Mouse (Mus musculus) thymus, adult 2 months (tissue): ENCODE data around the gene Cnot2. TPM values are rescaled to one million over a fixed set of nuclear protein-coding genes. Genes with fewer than 3 reads are reported as not detected.

Experiments used
- DNase-seq: peaks from one replicate; pipeline ENCODE4 v3.0.0; 2021
- H3K27ac ChIP-seq: fragments of 200-500 bp; 2 replicates; pipeline ENCODE4 v1.5.1; 2012; ENCODE audit warnings: low read length, control low read depth; ENCODE audit not compliant: control insufficient read depth, insufficient read depth
- H3K27me3 ChIP-seq: fragments of 200-500 bp; 2 replicates; pipeline ENCODE4 v1.6.1; 2012; ENCODE audit warnings: mild to moderate bottlenecking, low read length, moderate library complexity, mixed read lengths; ENCODE audit not compliant: control insufficient read depth, insufficient read depth
- H3K36me3 ChIP-seq: fragments of 200-500 bp; 2 replicates; pipeline ENCODE4 v1.6.1; 2012; ENCODE audit warnings: mild to moderate bottlenecking, low read length, moderate library complexity; ENCODE audit not compliant: control insufficient read depth, insufficient read depth
- H3K4me1 ChIP-seq: fragments of 200-500 bp; replicated peaks from 2 replicates; pipeline ENCODE4 v1.6.1; 2012; ENCODE audit warnings: low read length; ENCODE audit not compliant: control insufficient read depth, insufficient read depth
- H3K4me3 ChIP-seq: fragments of 200-500 bp; 2 replicates; pipeline ENCODE4 v1.5.1; 2012; ENCODE audit warnings: mild to moderate bottlenecking, low read length, control low read depth, moderate library complexity; ENCODE audit not compliant: control insufficient read depth, insufficient read depth
- CTCF ChIP-seq: fragments of 200-500 bp; IDR thresholded peaks from 2 replicates; pipeline ENCODE4 v1.5.1; 2012; ENCODE audit warnings: mild to moderate bottlenecking, control low read depth, low read length, moderate library complexity, borderline replicate concordance; ENCODE audit not compliant: control insufficient read depth, poor library complexity, insufficient read depth; ENCODE audit errors: extremely low read depth
- POLR2A ChIP-seq: fragments of 200-500 bp; IDR thresholded peaks from 2 replicates; pipeline ENCODE4 v1.6.1; 2012; ENCODE audit warnings: mild to moderate bottlenecking, low read length, control low read depth, moderate library complexity; ENCODE audit not compliant: control insufficient read depth, poor library complexity, insufficient read depth; ENCODE audit errors: extremely low read depth
- WGBS: fragments of 180-500 bp; shearing (Covaris S2); methylation state at CpG from one replicate; pipeline ENCODE4 v1.1.7; 2018; 5-methylcytosine and 5-hydroxymethylcytosine counted together
- polyA plus RNA-seq: library from polyadenylated mRNA; depleted of rRNA; stranded (reverse); fragments of >200 nt; gene quantifications from 2 replicates; pipeline ENCODE4 v1.2.3, GENCODE M21; 2012

Cnot2 gene
- polyA plus RNA-seq, 1 experiment, result 103 TPM

GRCm38 (mm10) chr10:116537495-116537894, 43.8 kb downstream of the Cnot2 start:
- no peak for DNase-seq
- TF ChIP-seq CTCF (no peak), POLR2A (no peak)
- H3K27ac ChIP-seq, result no peak overlapping the region
- H3K27me3 ChIP-seq, result no peaks in the 10 kb centered on the region
- peaks cover 10% of the 10 kb centered on the region for H3K4me1 ChIP-seq
- H3K4me3 ChIP-seq, result no peak overlapping the region
- WGBS, result 94% methylated on average over 3 of the region's 3 CpGs
- H3K36me3 ChIP-seq, result peaks cover 11% of the 10 kb centered on the region

GRCm38 (mm10) chr10:116534278-116534677, 47.0 kb downstream of the Cnot2 start:
- Histone ChIP-seq H3K4me1 (peaks cover 2% of the 10 kb centered on the region; the same call in 1 of the 2 replicates), H3K36me3 (peaks cover 11% of the 10 kb centered on the region), H3K27ac (no peak overlapping the region), H3K27me3 (no peaks in the 10 kb centered on the region), H3K4me3 (no peak overlapping the region)
- DNase-seq, result no peak
- 94% methylated on average over 3 of the region's 3 CpGs for WGBS
- TF ChIP-seq CTCF (no peak), POLR2A (no peak)

GRCm38 (mm10) chr10:116532561-116532960, 48.8 kb downstream of the Cnot2 start:
- H3K4me1 ChIP-seq, result peaks cover 2% of the 10 kb centered on the region; the same call in 1 of the 2 replicates
- no peak overlapping the region for H3K27ac ChIP-seq
- 95% methylated on average over 3 of the region's 3 CpGs for WGBS
- no peaks in the 10 kb centered on the region for H3K27me3 ChIP-seq
- DNase-seq, result no peak
- H3K4me3 ChIP-seq, result no peak overlapping the region
- no peak for TF ChIP-seq CTCF
- no peak for TF ChIP-seq POLR2A
- H3K36me3 ChIP-seq, result peaks cover 16% of the 10 kb centered on the region

GRCm38 (mm10) chr10:116531063-116531462, 50.2 kb downstream of the Cnot2 start:
- Histone ChIP-seq H3K36me3 (peaks cover 15% of the 10 kb centered on the region), H3K4me1 (peaks cover 2% of the 10 kb centered on the region; the same call in 1 of the 2 replicates), H3K4me3 (no peak overlapping the region), H3K27ac (no peak overlapping the region), H3K27me3 (no peaks in the 10 kb centered on the region)
- WGBS, result 96% methylated on average over 3 of the region's 3 CpGs
- no peak for DNase-seq
- no peak for TF ChIP-seq CTCF
- no peak for TF ChIP-seq POLR2A

GRCm38 (mm10) chr10:116519588-116519987, 61.7 kb downstream of the Cnot2 start:
- TF ChIP-seq CTCF (no peak), POLR2A (no peak)
- no peak for DNase-seq
- WGBS, result 85% methylated on average over 1 of the region's 1 CpGs
- no peaks in the 10 kb centered on the region for H3K27me3 ChIP-seq
- H3K4me1 ChIP-seq, result no peaks in the 10 kb centered on the region
- H3K4me3 ChIP-seq, result no peak overlapping the region
- no peak overlapping the region for H3K27ac ChIP-seq
- peaks cover 11% of the 10 kb centered on the region for H3K36me3 ChIP-seq

- H3K36me3 ChIP-seq, result peaks cover 3% of the 10 kb centered on the region; the same call in 1 of the 2 replicates
- H3K4me3 ChIP-seq, result no peak overlapping the region
- no peak for DNase-seq
- no peak overlapping the region for H3K27ac ChIP-seq
- H3K27me3 ChIP-seq, result no peaks in the 10 kb centered on the region
- TF ChIP-seq CTCF, result no peak
- no peak for TF ChIP-seq POLR2A
- H3K4me1 ChIP-seq, result peaks cover 8% of the 10 kb centered on the region
- 93% methylated on average over 6 of the region's 6 CpGs for WGBS
Observed at GRCm38 (mm10) chr10:116515590-116515989, 65.7 kb downstream of the Cnot2 start.

GRCm38 (mm10) chr10:116515158-116515557, 66.2 kb downstream of the Cnot2 start:
- TF ChIP-seq POLR2A (no peak), CTCF (no peak)
- no peaks in the 10 kb centered on the region for H3K27me3 ChIP-seq
- no peak overlapping the region for H3K27ac ChIP-seq
- no peak overlapping the region for H3K4me3 ChIP-seq
- peaks cover 3% of the 10 kb centered on the region; the same call in 1 of the 2 replicates for H3K36me3 ChIP-seq
- peaks cover 8% of the 10 kb centered on the region for H3K4me1 ChIP-seq
- DNase-seq, result no peak
- 91% methylated on average over 4 of the region's 4 CpGs for WGBS
